18 mouse cellular contexts compared by ENCODE assay signal in genomic region chr1:164703560-164704131, GRCm38 (mm10).
DNase-seq lines count a peak whose midpoint lies in the region; ATAC-seq and TF ChIP-seq lines count a peak whose summit lies in the region.
"Had no signal": no experiment of that assay in that cellular context is flagged by ENCODE, and none has a peak within 500 bp of the region (broad histone marks: within the 10 kb centered on the region; RNA-seq: fewer than 3 reads in every experiment).

No protein-coding gene starts in this region.

- TF ChIP-seq POLR2A in kidney, adult 2 months (IDR thresholded peaks at IDR 0.05; ENCODE audit: low read depth, low read length), result no peak

- peak; percentile 93 for DNase-seq in kidney, adult 2 months
- DNase-seq in kidney, postnatal 25 days, result peak; percentile 62 to 73
- DNase-seq in liver, postnatal 0 days, result no peak
- DNase-seq in ovary, postnatal 14 days (ENCODE audit: low spot score), result no peak
- no peak for DNase-seq in heart, adult 8-10 months (ENCODE audit: low spot score)
- no peak for DNase-seq in urinary bladder, postnatal 36 days (ENCODE audit: low spot score in 2 of 2)
- DNase-seq: cerebellum, adult 11 months; cerebellum, postnatal 36 days; gastrocnemius, postnatal 25 days; thymus, adult 18-20 months had no signal

- ATAC-seq in intestine, embryonic 16.5 days, result peak; percentile 97
- peak; percentile 81 for ATAC-seq in liver, postnatal 0 days
- no peak for ATAC-seq in erythroid progenitor cell, adult 5-6 weeks (replicated peaks; ENCODE audit: low FRiP score, poor library complexity, severe bottlenecking)

- H3K4me2 ChIP-seq in intestine, embryonic 16.5 days (ENCODE audit: low read depth, low read length), result no peak overlapping the region
- H3K4me2 ChIP-seq in liver, postnatal 0 days (ENCODE audit: low read depth, low read length), result no peak overlapping the region
- H3K4me2 ChIP-seq: embryonic facial prominence, embryonic 12.5 days had no signal

- peak overlapping the region; percentile 81 for H3K27ac ChIP-seq in intestine, embryonic 16.5 days (ENCODE audit: low read length)
- peak overlapping the region; percentile 99 for H3K27ac ChIP-seq in kidney, adult 2 months (ENCODE audit: insufficient read depth, low read depth, low read length)
- H3K27ac ChIP-seq in liver, postnatal 0 days (ENCODE audit: low read depth), result peak overlapping the region; percentile 92
- H3K27ac ChIP-seq: embryonic facial prominence, embryonic 12.5 days; limb, embryonic 10.5 days; macrophage had no signal

- no peak for TF ChIP-seq CTCF in kidney, adult 2 months (conservative IDR thresholded peaks at IDR 0.05; ENCODE audit: insufficient read depth, insufficient read length, low read depth, low read length)
- no peak for TF ChIP-seq CTCF in liver, postnatal 0 days (IDR thresholded peaks at IDR 0.05; ENCODE audit: low read depth)

- H3K9ac ChIP-seq in intestine, embryonic 16.5 days (ENCODE audit: low read depth, low read length), result no peak overlapping the region
- no peak overlapping the region for H3K9ac ChIP-seq in liver, postnatal 0 days (replicated peaks)
- H3K9ac ChIP-seq: embryonic facial prominence, embryonic 12.5 days; midbrain, embryonic 12.5 days had no signal

- H3K27me3 ChIP-seq in intestine, embryonic 16.5 days (replicated peaks; ENCODE audit: control insufficient read depth, insufficient read depth, low read length), result no peaks in the 10 kb centered on the region
- H3K27me3 ChIP-seq in kidney, adult 2 months (replicated peaks; ENCODE audit: control insufficient read depth, insufficient read depth, low read length), result no peaks in the 10 kb centered on the region
- H3K27me3 ChIP-seq in liver, postnatal 0 days (ENCODE audit: insufficient read depth, low read length), result no peaks in the 10 kb centered on the region
- H3K27me3 ChIP-seq: embryonic facial prominence, embryonic 12.5 days had no signal

- 35% methylated on average over 4 of the region's 4 CpGs for WGBS in intestine, embryonic 16.5 days
- WGBS in kidney, adult 2 months, result 26% methylated on average over 4 of the region's 4 CpGs
- WGBS in liver, postnatal 0 days (ENCODE audit: insufficient replicate concordance), result 40% methylated on average over 4 of the region's 4 CpGs

- TF ChIP-seq EP300 in liver, postnatal 0 days (IDR thresholded peaks at IDR 0.05; ENCODE audit: low read depth), result no peak

- H3K36me3 ChIP-seq in intestine, embryonic 16.5 days (ENCODE audit: control insufficient read depth, insufficient read depth, low read length), result no peaks in the 10 kb centered on the region
- no peaks in the 10 kb centered on the region for H3K36me3 ChIP-seq in kidney, adult 2 months (ENCODE audit: control insufficient read depth, insufficient read depth, low read length)
- H3K36me3 ChIP-seq in liver, postnatal 0 days (replicated peaks; ENCODE audit: insufficient read depth, low read length), result no peaks in the 10 kb centered on the region
- H3K36me3 ChIP-seq: embryonic facial prominence, embryonic 12.5 days; G1E; hindbrain, embryonic 10.5 days; limb, embryonic 10.5 days; midbrain, embryonic 12.5 days had no signal

- no peak overlapping the region for H3K4me3 ChIP-seq in intestine, embryonic 16.5 days (ENCODE audit: low read length)
- H3K4me3 ChIP-seq in kidney, adult 2 months (ENCODE audit: insufficient read depth, low read depth, low read length), result no peak overlapping the region
- no peak overlapping the region for H3K4me3 ChIP-seq in liver, postnatal 0 days (ENCODE audit: low read depth, low read length)
- H3K4me3 ChIP-seq: embryonic facial prominence, embryonic 12.5 days; hindbrain, embryonic 10.5 days; limb, embryonic 10.5 days; midbrain, embryonic 12.5 days had no signal

- H3K4me1 ChIP-seq in intestine, embryonic 16.5 days (ENCODE audit: control insufficient read depth, insufficient read depth, low read length), result peaks cover 3% of the 10 kb centered on the region
- peaks cover 17% of the 10 kb centered on the region for H3K4me1 ChIP-seq in kidney, adult 2 months (ENCODE audit: control insufficient read depth, insufficient read depth, low read length)
- H3K4me1 ChIP-seq in liver, postnatal 0 days (ENCODE audit: insufficient read depth), result no peaks in the 10 kb centered on the region
- H3K4me1 ChIP-seq: embryonic facial prominence, embryonic 12.5 days; limb, embryonic 10.5 days had no signal

- H3K9me3 ChIP-seq in intestine, embryonic 16.5 days (ENCODE audit: control insufficient read depth, low read length), result no peaks in the 10 kb centered on the region
- H3K9me3 ChIP-seq in liver, postnatal 0 days (ENCODE audit: low read length), result 0 out of 2 replicates have a peak, but pooled peaks cover 4% of the 10 kb centered on the region
- H3K9me3 ChIP-seq: embryonic facial prominence, embryonic 12.5 days; limb, embryonic 10.5 days; midbrain, embryonic 12.5 days had no signal

Comparison
In these comparisons a context has a peak if more than half of its experiments do, and no peak if none do; other contexts are left out.
1. DNase-seq: peak in kidney, adult 2 months (single experiment) and kidney, postnatal 25 days (2 of 2); none in liver, postnatal 0 days (single experiment), ovary, postnatal 14 days (single experiment), heart, adult 8-10 months (single experiment) and urinary bladder, postnatal 36 days (0 of 2).
2. Peak in every context shown above with its lines, with median percentiles within 50 percentile points of each other: H3K27ac ChIP-seq.